In genomic region chr2:31974809-31975371, GRCm38 (mm10) we compare ENCODE assay signal across 8 mouse cellular contexts. TPM values are rescaled to one million over a fixed set of nuclear protein-coding genes. Genes with fewer than 3 reads are reported as not detected.
DNase-seq lines count a peak whose midpoint lies in the region; ATAC-seq and TF ChIP-seq lines count a peak whose summit lies in the region.

No protein-coding gene starts in this region.

- H3K36me3 ChIP-seq in testis, adult 2 months (ENCODE audit: control insufficient read depth, insufficient read depth, low read length): peaks cover 4% of the 10 kb centered on the region
- H3K36me3 ChIP-seq in limb, embryonic 13.5 days: peaks cover 59% of the 10 kb centered on the region
- H3K36me3 ChIP-seq in stomach, embryonic 16.5 days (ENCODE audit: control insufficient read depth, insufficient read depth, low read length): peaks cover 18% of the 10 kb centered on the region

- no peak for TF ChIP-seq POLR2A in cerebellum, adult 2 months (IDR thresholded peaks at IDR 0.05; ENCODE audit: borderline replicate concordance, insufficient read depth, low read length)
- TF ChIP-seq POLR2A in testis, adult 2 months (IDR thresholded peaks at IDR 0.05; ENCODE audit: control insufficient read depth, low read depth, low read length): no peak

- H3K9me3 ChIP-seq in limb, embryonic 13.5 days: no peaks in the 10 kb centered on the region
- no peaks in the 10 kb centered on the region for H3K9me3 ChIP-seq in stomach, embryonic 16.5 days (replicated peaks; ENCODE audit: control insufficient read depth, low read length)

- H3K4me1 ChIP-seq in cerebellum, adult 2 months (ENCODE audit: control insufficient read depth, insufficient read depth, low read length): no peaks in the 10 kb centered on the region
- 0 out of 2 replicates have a peak, but pooled peaks cover 2% of the 10 kb centered on the region for H3K4me1 ChIP-seq in testis, adult 2 months (ENCODE audit: control insufficient read depth, insufficient read depth, low read length)
- H3K4me1 ChIP-seq in limb, embryonic 13.5 days: peaks cover 18% of the 10 kb centered on the region
- peaks cover 14% of the 10 kb centered on the region for H3K4me1 ChIP-seq in stomach, embryonic 16.5 days (ENCODE audit: control insufficient read depth, insufficient read depth, low read length)

- H3K4me3 ChIP-seq in cerebellum, adult 2 months (replicated peaks; ENCODE audit: insufficient read depth, low read depth, low read length): peak overlapping the region; percentile 77
- H3K4me3 ChIP-seq in testis, adult 2 months (ENCODE audit: control insufficient read depth, low read depth, low read length): peak overlapping the region; percentile 83
- peak overlapping the region; percentile 89 for H3K4me3 ChIP-seq in limb, embryonic 13.5 days
- peak overlapping the region; percentile 74 for H3K4me3 ChIP-seq in stomach, embryonic 16.5 days (replicated peaks; ENCODE audit: low read length)

- H3K9ac ChIP-seq in limb, embryonic 13.5 days: peak overlapping the region; percentile 94
- peak overlapping the region; percentile 79 for H3K9ac ChIP-seq in stomach, embryonic 16.5 days (ENCODE audit: low read length)

- no peaks in the 10 kb centered on the region for H3K27me3 ChIP-seq in cerebellum, adult 2 months (ENCODE audit: control insufficient read depth, insufficient read depth, low read length)
- H3K27me3 ChIP-seq in testis, adult 2 months (ENCODE audit: control insufficient read depth, insufficient read depth, low read length): no peaks in the 10 kb centered on the region
- H3K27me3 ChIP-seq in limb, embryonic 13.5 days: no peaks in the 10 kb centered on the region
- H3K27me3 ChIP-seq in stomach, embryonic 16.5 days (ENCODE audit: control insufficient read depth, insufficient read depth, low read length): no peaks in the 10 kb centered on the region

- no peak for TF ChIP-seq CTCF in cerebellum, adult 2 months (IDR thresholded peaks at IDR 0.05; ENCODE audit: borderline replicate concordance, insufficient read depth, low read depth, low read length)
- no peak for TF ChIP-seq CTCF in testis, adult 2 months (IDR thresholded peaks at IDR 0.05; ENCODE audit: control insufficient read depth, insufficient read depth, insufficient replicate concordance, low read depth, low read length)

- WGBS in cerebellum, adult 2 months: 9% methylated on average over 13 of the region's 13 CpGs
- WGBS in limb, embryonic 13.5 days: 11% methylated on average over 13 of the region's 13 CpGs
- 9% methylated on average over 13 of the region's 13 CpGs for WGBS in stomach, embryonic 16.5 days

- ATAC-seq in limb, embryonic 13.5 days (ENCODE audit: low FRiP score, low read depth): no peak
- ATAC-seq in stomach, embryonic 16.5 days (ENCODE audit: insufficient read depth, low FRiP score): no peak

- peak overlapping the region; percentile 85 for H3K4me2 ChIP-seq in limb, embryonic 13.5 days (replicated peaks)
- H3K4me2 ChIP-seq in stomach, embryonic 16.5 days (ENCODE audit: low read depth, low read length): peak overlapping the region; percentile 90

- DNase-seq in cerebellum, adult 2 months: no peak
- DNase-seq in cerebellum, adult 18-20 months: no peak
- DNase-seq in testis, postnatal 14 days (ENCODE audit: low spot score): no peak
- DNase-seq in cerebellum, adult 9-10 months: no peak
- DNase-seq in adrenal gland, postnatal 10 days: no peak

- no peak overlapping the region for H3K27ac ChIP-seq in cerebellum, adult 2 months (ENCODE audit: insufficient read depth, low read length)
- H3K27ac ChIP-seq in testis, adult 2 months (ENCODE audit: control insufficient read depth, insufficient read depth, low read depth, low read length): peak overlapping the region; percentile 42
- H3K27ac ChIP-seq in limb, embryonic 13.5 days: 0 out of 2 replicates have a peak overlapping the region, but pooled peaks have one; percentile 52
- no peak overlapping the region for H3K27ac ChIP-seq in stomach, embryonic 16.5 days (ENCODE audit: low read length)

RNA-seq across cellular contexts. Expression of gene Nup214, which starts 0.7 kb away (rescaled TPM):
- 43.7 and 47.0 TPM in 2 replicates for polyA plus RNA-seq in cerebellum, adult 2 months (2012; rRNA removed)
- 103 and 115 TPM in 2 replicates for polyA plus RNA-seq in testis, adult 2 months (2012; rRNA removed)
- polyA plus RNA-seq in limb, embryonic 13.5 days (2015; fragmentation: Nextera tagmentation; extraction: Ambion mirVana): 112 and 114 TPM in 2 replicates
- 56.5 and 58.8 TPM in 2 replicates for polyA plus RNA-seq in stomach, embryonic 16.5 days (2015; fragmentation: Nextera tagmentation; extraction: Ambion mirVana)
- 10 to 100 TPM; 47.4 to 57.8 TPM for total RNA-seq in adrenal gland, postnatal 10 days (2021)

RNA-seq across cellular contexts. Expression of gene Aif1l, which starts 25.0 kb away (rescaled TPM):
- 11.7 and 14.1 TPM in 2 replicates for polyA plus RNA-seq in cerebellum, adult 2 months (2012; rRNA removed)
- polyA plus RNA-seq in testis, adult 2 months (2012; rRNA removed): 1.1 and 2.3 TPM in 2 replicates
- polyA plus RNA-seq in limb, embryonic 13.5 days (2015; fragmentation: Nextera tagmentation; extraction: Ambion mirVana): 50.3 and 54.3 TPM in 2 replicates
- polyA plus RNA-seq in stomach, embryonic 16.5 days (2015; fragmentation: Nextera tagmentation; extraction: Ambion mirVana): 11.6 and 12.4 TPM in 2 replicates
- 10 to 100 TPM in 1 of 2 experiments, 1 to 10 TPM in 1; 8.3 to 14.1 TPM for total RNA-seq in adrenal gland, postnatal 10 days (2021)

Comparison
In these comparisons a context has a peak if more than half of its experiments do, and no peak if none do; other contexts are left out.
1. H3K27ac ChIP-seq: peak in testis, adult 2 months (single experiment) and limb, embryonic 13.5 days (single experiment); none in cerebellum, adult 2 months (single experiment) and stomach, embryonic 16.5 days (single experiment).
2. Peak in every context shown above with its lines, with median percentiles within 50 percentile points of each other: H3K4me3 ChIP-seq.